Mouse (Mus musculus): ENCODE results near the gene Gm10184.
"Not testable (repeated sequence)": the region's sequence is repeated elsewhere in the genome, so short reads cannot be mapped to it uniquely, and the experiment has no call there.

Gm10184 gene

GRCm38 (mm10) chr17:89910349-89910748 is at the start of gene Gm10184:
Gm10184 (minus strand) TSS chr17:89910449.
- no peak for DNase-seq (ENCODE audit: low read depth in 1 of 2, low spot score in 2 of 2)

GRCm38 (mm10) chr17:89933950-89934349 is 23.7 kb upstream of the Gm10184 start:
- no peak for DNase-seq (ENCODE audit: low read depth in 1 of 2, low spot score in 2 of 2)

DNA sequence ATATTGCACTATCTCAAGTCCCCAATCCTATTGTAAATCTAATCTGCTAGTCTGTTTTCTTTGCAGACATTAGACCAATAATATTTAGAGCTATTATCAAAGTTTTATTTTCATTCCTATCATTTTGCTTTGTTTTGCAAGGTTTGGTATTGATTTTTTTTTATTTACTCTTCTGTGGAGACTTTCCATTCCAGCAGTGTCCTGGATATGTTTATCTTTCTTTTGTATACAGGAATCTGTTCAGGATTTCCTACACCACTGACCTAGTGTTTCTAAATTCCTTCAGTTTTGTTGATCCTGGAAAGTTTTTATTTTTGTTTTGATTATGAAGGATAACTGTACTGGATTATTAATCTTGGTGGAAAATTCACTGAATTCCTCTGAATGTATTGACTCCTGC is 2.6 kb downstream of the Gm10184 start:
- DNase-seq (ENCODE audit: low read depth in 1 of 2, low spot score in 2 of 2) = no peak

GRCm38 (mm10) chr17:89904701-89905100 is 5.5 kb downstream of the Gm10184 start:
- not testable (repeated sequence) for DNase-seq (ENCODE audit: low read depth in 1 of 2, low spot score in 2 of 2)

DNA sequence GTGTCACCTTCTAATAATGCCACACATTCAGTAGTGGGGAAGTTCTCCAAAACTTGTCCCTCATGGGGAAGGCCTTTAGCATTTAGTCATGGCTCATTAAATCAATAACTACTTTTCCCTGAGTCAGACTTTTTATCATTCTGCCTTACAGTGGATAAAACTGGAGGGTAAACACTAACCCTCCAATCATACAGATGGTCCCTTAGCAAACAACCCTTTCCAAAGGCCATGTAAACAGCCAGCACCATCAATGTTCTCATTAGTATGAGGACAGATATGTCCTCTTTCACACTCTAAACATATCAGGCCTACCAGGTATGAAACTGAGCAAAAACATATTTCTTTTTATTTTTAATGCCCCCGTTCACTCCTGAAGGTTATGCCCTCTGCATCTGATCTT is 7.5 kb downstream of the Gm10184 start:
- DNase-seq (ENCODE audit: low read depth in 1 of 2, low spot score in 2 of 2) = no peak

DNA sequence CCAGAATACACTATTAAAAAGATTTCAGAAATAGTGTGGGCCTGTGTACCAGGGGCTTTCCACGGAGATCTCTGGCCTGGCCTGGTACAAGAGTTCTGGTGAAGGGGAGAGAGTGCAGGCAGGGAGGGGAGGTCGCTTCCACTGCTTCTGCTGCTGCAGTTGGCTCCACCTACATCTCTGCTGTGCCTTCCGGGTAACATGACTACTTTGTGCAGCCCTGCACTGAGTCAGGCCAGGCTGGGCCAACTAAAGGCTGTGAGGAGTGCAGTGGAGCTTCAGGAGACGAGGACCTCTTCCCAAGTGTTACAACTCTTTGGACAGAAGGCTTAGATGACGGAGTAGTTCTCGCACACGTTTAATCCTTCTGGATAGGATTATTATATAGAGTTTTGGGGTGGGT is 9.6 kb downstream of the Gm10184 start:
- no peak for DNase-seq (ENCODE audit: low read depth in 1 of 2, low spot score in 2 of 2)

DNA sequence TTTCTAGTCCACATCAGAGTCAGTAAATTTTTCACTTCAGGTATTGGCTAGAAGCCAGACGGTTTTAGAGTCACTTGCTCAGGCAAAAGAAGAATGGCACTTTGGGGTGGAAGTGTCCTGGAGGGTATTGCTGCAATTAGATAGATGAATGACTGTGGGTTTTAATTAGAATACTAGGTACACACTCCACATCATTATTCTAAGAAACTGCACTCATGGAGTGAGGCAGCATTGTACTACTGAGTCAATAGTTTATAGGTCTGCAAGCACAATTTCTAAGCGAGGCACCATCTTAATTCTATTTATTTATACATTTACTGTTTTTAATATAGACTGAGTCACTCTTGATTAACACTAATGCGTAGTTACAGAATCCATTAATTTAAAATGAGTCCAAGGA is 10.4 kb downstream of the Gm10184 start:
- no peak for DNase-seq (ENCODE audit: low read depth in 1 of 2, low spot score in 2 of 2)

GRCm38 (mm10) chr17:89864996-89865395 is 45.3 kb downstream of the Gm10184 start:
- DNase-seq (ENCODE audit: low read depth in 1 of 2, low spot score in 2 of 2) = no peak
